Comparison of ENCODE assay signal across 8 mouse cellular contexts in genomic region chr16:33892539-33892938, GRCm38 (mm10).
DNase-seq lines count a peak whose midpoint lies in the region; ATAC-seq and TF ChIP-seq lines count a peak whose summit lies in the region.

No protein-coding gene starts in this region.

- peak overlapping the region; percentile 61 for H3K9ac ChIP-seq in heart, adult 2 months (ENCODE audit: low read depth, low read length)
- H3K9ac ChIP-seq in kidney, embryonic 15.5 days: no peak overlapping the region

- intact Hi-C loops in heart, adult 2 months (cut with DNase I): loop anchor here (2.0 kb wide), 2 partner anchors 24 to 46 kb away; no protein-coding TSS in a partner anchor

- TF ChIP-seq CTCF in layer of hippocampus, adult 2 months (conservative IDR thresholded peaks at IDR 0.05): no peak
- no peak for TF ChIP-seq CTCF in heart, adult 2 months (IDR thresholded peaks at IDR 0.05)

- no peak for ATAC-seq in kidney, embryonic 15.5 days (replicated peaks; ENCODE audit: low FRiP score)

- H3K79me2 ChIP-seq in heart, adult 2 months (replicated peaks; ENCODE audit: control insufficient read depth, insufficient read depth, low read length): no peaks in the 10 kb centered on the region
- H3K79me2 ChIP-seq in macrophage (ENCODE audit: inconsistent target): peaks cover 83% of the 10 kb centered on the region; the same call in 1 of the 2 replicates

- H3K4me3 ChIP-seq in layer of hippocampus, adult 2 months: no peak overlapping the region; the same call in 1 of the 2 replicates
- peak overlapping the region; percentile 38 for H3K4me3 ChIP-seq in heart, adult 2 months
- no peak overlapping the region; the same call in 1 of the 2 replicates for H3K4me3 ChIP-seq in kidney, embryonic 15.5 days (replicated peaks)
- no peak overlapping the region; the same call in 1 of the 2 replicates for H3K4me3 ChIP-seq in macrophage (ENCODE audit: inconsistent target)

- peaks cover 21% of the 10 kb centered on the region for H3K4me1 ChIP-seq in heart, adult 2 months (ENCODE audit: control insufficient read depth, insufficient read depth, low read length)
- peaks cover 67% of the 10 kb centered on the region for H3K4me1 ChIP-seq in kidney, embryonic 15.5 days

- peak overlapping the region; percentile 47 for H3K4me2 ChIP-seq in kidney, embryonic 15.5 days

- whole genome bisulfite sequencing in heart, adult 2 months: 11% methylated on average over 6 of the region's 6 CpGs
- 32% methylated on average over 6 of the region's 6 CpGs for WGBS in kidney, embryonic 15.5 days
- WGBS in macrophage (ENCODE audit: missing documents): 75% methylated on average over 6 of the region's 6 CpGs

- TF ChIP-seq EP300 in heart, adult 2 months (IDR thresholded peaks at IDR 0.05; ENCODE audit: insufficient read depth, low read depth, low read length): 0 out of 2 replicates have a peak, but pooled peaks have one; percentile 75

- no peaks in the 10 kb centered on the region; the same call in none of the 2 replicates for H3K36me3 ChIP-seq in heart, adult 2 months (ENCODE audit: control insufficient read depth, insufficient read depth, low read length)
- H3K36me3 ChIP-seq in kidney, embryonic 15.5 days: no peaks in the 10 kb centered on the region
- no peaks in the 10 kb centered on the region for H3K36me3 ChIP-seq in macrophage (ENCODE audit: inconsistent target)

- no peak for TF ChIP-seq POLR2A in heart, adult 2 months (IDR thresholded peaks at IDR 0.05; ENCODE audit: insufficient read depth, low read depth, low read length)

- H3K27ac ChIP-seq in layer of hippocampus, adult 2 months: peak overlapping the region; percentile 54
- H3K27ac ChIP-seq in heart, adult 2 months: peak overlapping the region; percentile 89
- H3K27ac ChIP-seq in kidney, embryonic 15.5 days: peak overlapping the region; percentile 86
- peak overlapping the region; percentile 87 for H3K27ac ChIP-seq in macrophage

- H3K27me3 ChIP-seq in heart, adult 2 months (ENCODE audit: control insufficient read depth, insufficient read depth, low read length): no peaks in the 10 kb centered on the region
- H3K27me3 ChIP-seq in kidney, embryonic 15.5 days: no peaks in the 10 kb centered on the region

- DNase-seq in layer of hippocampus, adult 2 months (ENCODE audit: low spot score in 2 of 2): no peak
- DNase-seq in layer of hippocampus, adult 18-20 months (ENCODE audit: low spot score in 2 of 2): no peak
- DNase-seq in heart, adult 2 months: peak; percentile 58 to 75
- no peak for DNase-seq in embryo, embryonic 10.5 days (ENCODE audit: low spot score)
- DNase-seq in left cerebral cortex, adult 18-20 months (ENCODE audit: low spot score in 2 of 2): no peak
- no peak for DNase-seq in gastrocnemius, adult 18-20 months (ENCODE audit: low spot score)

- H3K9me3 ChIP-seq in kidney, embryonic 15.5 days (replicated peaks): no peaks in the 10 kb centered on the region

Comparison
In these comparisons a context has a peak if more than half of its experiments do, and no peak if none do; other contexts are left out.
1. DNase-seq: peak in heart, adult 2 months (2 of 2); none in layer of hippocampus, adult 2 months (0 of 2), layer of hippocampus, adult 18-20 months (0 of 2), embryo, embryonic 10.5 days (single experiment), left cerebral cortex, adult 18-20 months (0 of 2) and gastrocnemius, adult 18-20 months (single experiment).
2. Peak in every context shown above with its lines, with median percentiles within 50 percentile points of each other: H3K27ac ChIP-seq.